Mouse (Mus musculus) C2C12 (cell line): ENCODE measurements around the gene D430041D05Rik. TPM values are rescaled to one million over a fixed set of nuclear protein-coding genes. Genes with fewer than 3 reads are reported as not detected.
"Not testable (repeated sequence)": the region's sequence is repeated elsewhere in the genome, so short reads cannot be mapped to it uniquely, and the experiment has no call there.

Experiments
- H3K27me3 ChIP-seq: one replicate; pipeline ENCODE4 v1.6.1; 2011; ENCODE audit not compliant: control insufficient read depth, insufficient read depth, insufficient read length
- H3K36me3 ChIP-seq: one replicate; pipeline ENCODE4 v1.6.1; 2011; ENCODE audit not compliant: control insufficient read depth, insufficient read depth
- H3K4me3 ChIP-seq: one replicate; pipeline ENCODE4 v1.5.1; 2011; ENCODE audit warnings: mild to moderate bottlenecking, control low read depth; ENCODE audit not compliant: poor library complexity, insufficient read depth, severe bottlenecking
- H3K79me2 ChIP-seq: one replicate; pipeline ENCODE4 v1.6.1; 2011; ENCODE audit not compliant: control insufficient read depth, insufficient read depth
- H3K79me3 ChIP-seq: one replicate; pipeline ENCODE4 v1.6.1; 2011; ENCODE audit warnings: low read depth, control low read depth
- H3ac ChIP-seq: one replicate; pipeline ENCODE3; 2011; ENCODE audit warnings: low read depth; ENCODE audit not compliant: control insufficient read depth, insufficient read length
- CEBPB ChIP-seq: IDR thresholded peaks from one replicate; pipeline ENCODE4 v1.6.1; 2011; ENCODE audit warnings: low read depth, mild to moderate bottlenecking, control low read depth, moderate library complexity
- CTCF ChIP-seq: IDR thresholded peaks from one replicate; pipeline ENCODE4 v1.5.1; 2011; ENCODE audit not compliant: control insufficient read depth, insufficient read depth, insufficient read length
- FOSL1 ChIP-seq: IDR thresholded peaks from one replicate; pipeline ENCODE4 v1.8.0; 2011; ENCODE audit warnings: mild to moderate bottlenecking, low read length; ENCODE audit not compliant: poor library complexity, insufficient read depth, severe bottlenecking
- MAX ChIP-seq: IDR thresholded peaks from one replicate; pipeline ENCODE4 v1.6.1; 2011; ENCODE audit warnings: mild to moderate bottlenecking, control low read depth
- MYOD1 ChIP-seq: IDR thresholded peaks from one replicate; pipeline ENCODE4 v1.6.1; 2011; ENCODE audit warnings: low read depth; ENCODE audit not compliant: control insufficient read depth, insufficient read length
- MYOG ChIP-seq: IDR thresholded peaks from one replicate; pipeline ENCODE4 v1.6.1; 2011; ENCODE audit not compliant: control insufficient read depth, insufficient read length; ENCODE audit errors: extremely low read depth
- USF1 ChIP-seq: IDR thresholded peaks from one replicate; pipeline ENCODE4 v1.6.1; 2011; ENCODE audit warnings: low read depth, mild to moderate bottlenecking, control low read depth, moderate library complexity
- polyA plus RNA-seq: library from polyadenylated mRNA; unstranded; fragments of >200 nt; fragmentation: generic; extraction: Trizol; gene quantifications from one replicate; pipeline ENCODE4 v1.2.1, GENCODE M21; 2012; ENCODE audit warnings: missing spikeins

The D430041D05Rik gene
- polyA plus RNA-seq, 1 experiment = 0.05 TPM

GRCm38 (mm10) chr2:104114898-104115297 lies 295.9 kb downstream of the D430041D05Rik start:
- no peaks in the 10 kb centered on the region for H3K79me2 ChIP-seq
- H3ac ChIP-seq = no peak overlapping the region
- no peaks in the 10 kb centered on the region for H3K36me3 ChIP-seq
- no peak for TF ChIP-seq FOSL1
- TF ChIP-seq MAX = no peak
- no peak for TF ChIP-seq MYOD1
- no peak for TF ChIP-seq USF1
- no peak for TF ChIP-seq MYOG
- no peak for TF ChIP-seq CEBPB
- no peak for TF ChIP-seq CTCF
- no peaks in the 10 kb centered on the region for H3K27me3 ChIP-seq
- no peak overlapping the region for H3K4me3 ChIP-seq
- no peaks in the 10 kb centered on the region for H3K79me3 ChIP-seq

- not testable (repeated sequence) for H3K36me3 ChIP-seq, H3K4me3 ChIP-seq, H3K79me3 ChIP-seq, H3ac ChIP-seq, H3K27me3 ChIP-seq, H3K79me2 ChIP-seq
These were observed 297.2 kb downstream of the D430041D05Rik start for GRCm38 (mm10) chr2:104113563-104113962.

- not testable (repeated sequence) for H3K79me3 ChIP-seq, H3K27me3 ChIP-seq, H3K36me3 ChIP-seq, H3K79me2 ChIP-seq, H3ac ChIP-seq, H3K4me3 ChIP-seq
These were observed 299.5 kb downstream of the D430041D05Rik start for GRCm38 (mm10) chr2:104111170-104111797.

GRCm38 (mm10) chr2:104110031-104110430 lies 300.8 kb downstream of the D430041D05Rik start:
- TF ChIP-seq USF1 (no peak), CTCF (no peak), FOSL1 (no peak), MYOD1 (no peak)
- Histone ChIP-seq H3K36me3 (no peaks in the 10 kb centered on the region), H3K4me3 (no peak overlapping the region), H3K27me3 (no peaks in the 10 kb centered on the region), H3K79me3 (no peaks in the 10 kb centered on the region), H3ac (no peak overlapping the region), H3K79me2 (no peaks in the 10 kb centered on the region)

- no peak overlapping the region for H3ac ChIP-seq
- H3K36me3 ChIP-seq = no peaks in the 10 kb centered on the region
- H3K4me3 ChIP-seq = no peak overlapping the region
- H3K79me2 ChIP-seq = no peaks in the 10 kb centered on the region
- no peak for TF ChIP-seq CTCF
- no peak for TF ChIP-seq MYOG
- no peak for TF ChIP-seq FOSL1
- TF ChIP-seq MAX = no peak
- no peak for TF ChIP-seq MYOD1
- TF ChIP-seq CEBPB = no peak
- no peak for TF ChIP-seq USF1
- no peaks in the 10 kb centered on the region for H3K79me3 ChIP-seq
- no peaks in the 10 kb centered on the region for H3K27me3 ChIP-seq
These were observed 301.3 kb downstream of the D430041D05Rik start for GRCm38 (mm10) chr2:104109528-104109927.

GRCm38 (mm10) chr2:104109021-104109420 lies 301.8 kb downstream of the D430041D05Rik start:
- not testable (repeated sequence) for H3K79me3 ChIP-seq, H3K79me2 ChIP-seq, H3K27me3 ChIP-seq, H3K4me3 ChIP-seq, H3K36me3 ChIP-seq, H3ac ChIP-seq

GRCm38 (mm10) chr2:104104800-104105199 lies 306.0 kb downstream of the D430041D05Rik start:
- H3K79me3 ChIP-seq = no peaks in the 10 kb centered on the region
- H3K4me3 ChIP-seq = no peak overlapping the region
- no peaks in the 10 kb centered on the region for H3K27me3 ChIP-seq
- no peak overlapping the region for H3ac ChIP-seq
- no peaks in the 10 kb centered on the region for H3K79me2 ChIP-seq
- no peaks in the 10 kb centered on the region for H3K36me3 ChIP-seq
- no peak for TF ChIP-seq MAX
- TF ChIP-seq CTCF = no peak
- no peak for TF ChIP-seq USF1
- TF ChIP-seq CEBPB = no peak
- no peak for TF ChIP-seq FOSL1
- TF ChIP-seq MYOD1 = no peak
- no peak for TF ChIP-seq MYOG
